Mouse (Mus musculus) layer of hippocampus, adult 6 months (tissue): Measurements from ENCODE around the gene Plcb3. TPM values are rescaled to one million over a fixed set of nuclear protein-coding genes. Genes with fewer than 3 reads are reported as not detected.

Experiments used
- long read RNA-seq, 2 experiments: library from polyadenylated mRNA; unstranded; transcript quantifications; one replicate each; pipeline ENCODE4 v2.0.0; 2019 to 2020
- polyA plus RNA-seq: library from polyadenylated mRNA; unstranded; fragments of <200 nt; fragmentation: Nextera tagmentation; gene quantifications from 2 replicates; pipeline ENCODE4 v1.2.3, GENCODE M21; 2021

Gene Plcb3
- polyA plus RNA-seq, result 8.5 and 8.6 TPM in 2 replicates
- long read RNA-seq, experiment 1, full-length matches to known transcripts, result 6 of 16 reads
- long read RNA-seq, experiment 1, partial matches to known transcripts, result 8 of 16 reads
- long read RNA-seq, experiment 1, other reads (novel, unspliced or antisense), result 2 of 16 reads
- long read RNA-seq, experiment 2, full-length matches to known transcripts, result 54 of 69 reads
- long read RNA-seq, experiment 2, partial matches to known transcripts, result 10 of 69 reads
- long read RNA-seq, experiment 2, other reads (novel, unspliced or antisense), result 5 of 69 reads

GRCm38 (mm10) chr19:6975537-6976521, at the start of gene Plcb3:
Plcb3 (minus strand) TSS chr19:6976470.

GRCm38 (mm10) chr19:7019191-7019590, 42.9 kb upstream of the Plcb3 start, which contains the start of gene Fermt3:
Fermt3 (minus strand) TSS chr19:7019469.

GRCm38 (mm10) chr19:6996006-6996405, 19.7 kb upstream of the Plcb3 start, which contains the start of the genes Nudt22 and Trpt1:
Nudt22 (minus strand) TSS chr19:6996117.
Trpt1 (plus strand) TSS chr19:6996131.

GRCm38 (mm10) chr19:6992011-6992858, 16.0 kb upstream of the Plcb3 start, which contains the start of gene Dnajc4:
Dnajc4 (minus strand) TSS chr19:6992572.

GRCm38 (mm10) chr19:6987061-6987903, 11.0 kb upstream of the Plcb3 start, which contains the start of gene Vegfb:
Vegfb (minus strand) TSS chr19:6987651.

GRCm38 (mm10) chr19:6980381-6981093, 4.3 kb upstream of the Plcb3 start, which contains the start of gene Fkbp2:
Fkbp2 (minus strand) TSS chr19:6980501.

GRCm38 (mm10) chr19:6974211-6975205, 1.8 kb downstream of the Plcb3 start, which contains the start of gene Ppp1r14b:
Ppp1r14b (plus strand) TSS chr19:6974968.

GRCm38 (mm10) chr19:6942249-6942691, 34.0 kb downstream of the Plcb3 start, which contains the start of gene Gpr137:
Gpr137 (minus strand) TSS chr19:6942480.

GRCm38 (mm10) chr19:6941372-6942248, 34.7 kb downstream of the Plcb3 start, which contains the start of gene Bad:
Bad (plus strand) TSS chr19:6941861.

GRCm38 (mm10) chr19:6934195-6934977, 41.9 kb downstream of the Plcb3 start, which contains the start of gene Kcnk4:
Kcnk4 (minus strand) TSS chr19:6934515.

GRCm38 (mm10) chr19:6925307-6925573, 51.0 kb downstream of the Plcb3 start, which contains the start of gene Catsperz:
Catsperz (minus strand) TSS chr19:6925380.

GRCm38 (mm10) chr19:6921647-6922567, 54.4 kb downstream of the Plcb3 start, which contains the start of gene Esrra:
Esrra (minus strand) TSS chr19:6921813.

GRCm38 (mm10) chr19:6909507-6910289, 66.6 kb downstream of the Plcb3 start, which contains the start of the genes Trmt112 and Prdx5:
Trmt112 (plus strand) TSS chr19:6909698.
Prdx5 (minus strand) TSS chr19:6910106.

